Mouse (Mus musculus) NIH3T3 (cell line): ENCODE data around the gene Lzts2.

Experiments
- DNase-seq: peaks from one replicate; pipeline ENCODE4 v3.0.0-alpha.2; 2012; ENCODE audit warnings: low read depth

Lzts2 gene

GRCm38 (mm10) chr19:45025937-45026568, 11.8 kb downstream of the Lzts2 start:
- no peak for DNase-seq

- peak; percentile 55 for DNase-seq
Measured at GRCm38 (mm10) chr19:45026958-45027670, 12.9 kb downstream of the Lzts2 start.

- DNase-seq, result no peak
Measured at GRCm38 (mm10) chr19:45027848-45028247, 13.6 kb downstream of the Lzts2 start.

- DNase-seq, result no peak
Measured at GRCm38 (mm10) chr19:45028746-45029145, 14.5 kb downstream of the Lzts2 start.

GRCm38 (mm10) chr19:45029571-45029970, 15.4 kb downstream of the Lzts2 start:
- no peak for DNase-seq

- peak; percentile 82 for DNase-seq
Measured at GRCm38 (mm10) chr19:45030111-45030510, 15.9 kb downstream of the Lzts2 start.

GRCm38 (mm10) chr19:45030746-45031693, 16.8 kb downstream of the Lzts2 start:
- DNase-seq, result peak; percentile 98

- peak; percentile 95 for DNase-seq
Measured at GRCm38 (mm10) chr19:45031780-45032179, 17.6 kb downstream of the Lzts2 start.

- peak; percentile 70 for DNase-seq
Measured at GRCm38 (mm10) chr19:45032570-45033332, 18.5 kb downstream of the Lzts2 start.

GRCm38 (mm10) chr19:45036867-45037266, 22.7 kb downstream of the Lzts2 start:
- peak; percentile 76 for DNase-seq

GRCm38 (mm10) chr19:45038198-45038597, 24.0 kb downstream of the Lzts2 start:
- peak; percentile 58 for DNase-seq

GRCm38 (mm10) chr19:45040214-45040613, 26.0 kb downstream of the Lzts2 start:
- no peak for DNase-seq

- DNase-seq, result no peak
Measured at GRCm38 (mm10) chr19:45044389-45044927, 30.2 kb downstream of the Lzts2 start.

GRCm38 (mm10) chr19:45045236-45045635, 31.0 kb downstream of the Lzts2 start:
- DNase-seq, result no peak

- DNase-seq, result no peak
Measured at GRCm38 (mm10) chr19:45045651-45046050, 31.4 kb downstream of the Lzts2 start, which contains the start of gene Pdzd7. Pdzd7 (minus strand) TSS chr19:45045717.

GRCm38 (mm10) chr19:45046523-45047321, 32.5 kb downstream of the Lzts2 start:
- peak; percentile 69 for DNase-seq

GRCm38 (mm10) chr19:45047417-45047934, 33.3 kb downstream of the Lzts2 start, which contains the start of gene Sfxn3:
Sfxn3 (plus strand) TSS chr19:45047503.
- DNase-seq, result peak; percentile 100

GRCm38 (mm10) chr19:45047935-45048643, 33.9 kb downstream of the Lzts2 start:
- DNase-seq, result peak; percentile 94

- no peak for DNase-seq
Measured at GRCm38 (mm10) chr19:45048644-45049365, 34.6 kb downstream of the Lzts2 start.
